Mouse (Mus musculus): ENCODE data around the gene Maml3. TPM values are rescaled to one million over a fixed set of nuclear protein-coding genes. Genes with fewer than 3 reads are reported as not detected.

The Maml3 gene
- polyA plus RNA-seq, 1 experiment from 2014 or later = 5.2 TPM

GRCm38 (mm10) chr3:51889776-51890175 is 215.1 kb downstream of the Maml3 start:
- peak; percentile 79 for ATAC-seq
- Histone ChIP-seq H3K27me3 (replicated peaks; ENCODE audit: control insufficient read depth, insufficient read depth, low read length) (no peaks in the 10 kb centered on the region), H3K36me3 (ENCODE audit: control insufficient read depth, insufficient read depth, low read length) (no peaks in the 10 kb centered on the region), H3K9me3 (ENCODE audit: control insufficient read depth, low read length) (no peaks in the 10 kb centered on the region), H3K4me3 (ENCODE audit: low read length) (no peak overlapping the region), H3K9ac (ENCODE audit: low read depth, low read length) (peak overlapping the region; percentile 36), H3K4me1 (ENCODE audit: control insufficient read depth, insufficient read depth, low read depth, low read length) (peaks cover 27% of the 10 kb centered on the region), H3K4me2 (ENCODE audit: low read length) (no peak overlapping the region), H3K27ac (ENCODE audit: low read depth, low read length) (peak overlapping the region; percentile 88)
- 25% methylated on average over 5 of the region's 5 CpGs for WGBS

- Histone ChIP-seq H3K4me2 (ENCODE audit: low read length) (peak overlapping the region; percentile 51), H3K9ac (ENCODE audit: low read depth, low read length) (peak overlapping the region; percentile 55), H3K36me3 (ENCODE audit: control insufficient read depth, insufficient read depth, low read length) (no peaks in the 10 kb centered on the region), H3K9me3 (ENCODE audit: control insufficient read depth, low read length) (no peaks in the 10 kb centered on the region), H3K4me1 (ENCODE audit: control insufficient read depth, insufficient read depth, low read depth, low read length) (peaks cover 27% of the 10 kb centered on the region), H3K27me3 (replicated peaks; ENCODE audit: control insufficient read depth, insufficient read depth, low read length) (no peaks in the 10 kb centered on the region), H3K4me3 (ENCODE audit: low read length) (0 out of 2 replicates have a peak overlapping the region, but pooled peaks have one; percentile 13), H3K27ac (ENCODE audit: low read depth, low read length) (peak overlapping the region; percentile 88)
- ATAC-seq = peak; percentile 79
- WGBS = 6% methylated on average over 19 of the region's 20 CpGs
Measured at GRCm38 (mm10) chr3:51888662-51889433, 216.0 kb downstream of the Maml3 start.

- H3K9me3 ChIP-seq (ENCODE audit: control insufficient read depth, low read length) = no peaks in the 10 kb centered on the region
- H3K36me3 ChIP-seq (ENCODE audit: control insufficient read depth, insufficient read depth, low read length) = no peaks in the 10 kb centered on the region
- H3K4me2 ChIP-seq (ENCODE audit: low read length) = peak overlapping the region; percentile 51
- peaks cover 27% of the 10 kb centered on the region for H3K4me1 ChIP-seq (ENCODE audit: control insufficient read depth, insufficient read depth, low read depth, low read length)
- peak; percentile 38; the same call in 1 of the 2 replicates for ATAC-seq
- H3K9ac ChIP-seq (ENCODE audit: low read depth, low read length) = peak overlapping the region; percentile 55
- peak overlapping the region; percentile 88 for H3K27ac ChIP-seq (ENCODE audit: low read depth, low read length)
- H3K4me3 ChIP-seq (ENCODE audit: low read length) = 0 out of 2 replicates have a peak overlapping the region, but pooled peaks have one; percentile 13
- WGBS = 4% methylated on average over 7 of the region's 8 CpGs
- H3K27me3 ChIP-seq (replicated peaks; ENCODE audit: control insufficient read depth, insufficient read depth, low read length) = no peaks in the 10 kb centered on the region
Measured at GRCm38 (mm10) chr3:51888295-51888661, 216.6 kb downstream of the Maml3 start.

GRCm38 (mm10) chr3:51885920-51886319 is 219.0 kb downstream of the Maml3 start:
- no peaks in the 10 kb centered on the region for H3K36me3 ChIP-seq (ENCODE audit: control insufficient read depth, insufficient read depth, low read length)
- 71% methylated on average over 5 of the region's 5 CpGs for WGBS
- no peak overlapping the region for H3K9ac ChIP-seq (ENCODE audit: low read depth, low read length)
- no peaks in the 10 kb centered on the region for H3K9me3 ChIP-seq (ENCODE audit: control insufficient read depth, low read length)
- peaks cover 28% of the 10 kb centered on the region for H3K4me1 ChIP-seq (ENCODE audit: control insufficient read depth, insufficient read depth, low read depth, low read length)
- H3K4me3 ChIP-seq (ENCODE audit: low read length) = no peak overlapping the region
- H3K4me2 ChIP-seq (ENCODE audit: low read length) = no peak overlapping the region
- H3K27ac ChIP-seq (ENCODE audit: low read depth, low read length) = no peak overlapping the region
- no peaks in the 10 kb centered on the region for H3K27me3 ChIP-seq (replicated peaks; ENCODE audit: control insufficient read depth, insufficient read depth, low read length)
- no peak for ATAC-seq

- ATAC-seq = no peak
- WGBS = 83% methylated on average over 5 of the region's 5 CpGs
- no peak overlapping the region for H3K27ac ChIP-seq (ENCODE audit: low read depth, low read length)
- H3K9ac ChIP-seq (ENCODE audit: low read depth, low read length) = no peak overlapping the region
- H3K4me1 ChIP-seq (ENCODE audit: control insufficient read depth, insufficient read depth, low read depth, low read length) = peaks cover 31% of the 10 kb centered on the region
- no peaks in the 10 kb centered on the region for H3K36me3 ChIP-seq (ENCODE audit: control insufficient read depth, insufficient read depth, low read length)
- no peak overlapping the region for H3K4me3 ChIP-seq (ENCODE audit: low read length)
- H3K27me3 ChIP-seq (replicated peaks; ENCODE audit: control insufficient read depth, insufficient read depth, low read length) = no peaks in the 10 kb centered on the region
- H3K4me2 ChIP-seq (ENCODE audit: low read length) = no peak overlapping the region
- no peaks in the 10 kb centered on the region for H3K9me3 ChIP-seq (ENCODE audit: control insufficient read depth, low read length)
Measured at GRCm38 (mm10) chr3:51885487-51885886, 219.4 kb downstream of the Maml3 start.

- no peaks in the 10 kb centered on the region for H3K27me3 ChIP-seq (replicated peaks; ENCODE audit: control insufficient read depth, insufficient read depth, low read length)
- ATAC-seq = no peak
- peaks cover 11% of the 10 kb centered on the region for H3K4me1 ChIP-seq (ENCODE audit: control insufficient read depth, insufficient read depth, low read depth, low read length)
- no peak overlapping the region for H3K9ac ChIP-seq (ENCODE audit: low read depth, low read length)
- no peak overlapping the region for H3K4me2 ChIP-seq (ENCODE audit: low read length)
- no peak overlapping the region for H3K27ac ChIP-seq (ENCODE audit: low read depth, low read length)
- no peaks in the 10 kb centered on the region for H3K36me3 ChIP-seq (ENCODE audit: control insufficient read depth, insufficient read depth, low read length)
- WGBS = 71% methylated on average over 10 of the region's 10 CpGs
- no peaks in the 10 kb centered on the region for H3K9me3 ChIP-seq (ENCODE audit: control insufficient read depth, low read length)
- no peak overlapping the region for H3K4me3 ChIP-seq (ENCODE audit: low read length)
Measured at GRCm38 (mm10) chr3:51881981-51882380, 222.9 kb downstream of the Maml3 start.

GRCm38 (mm10) chr3:51881393-51881792 is 223.5 kb downstream of the Maml3 start:
- Histone ChIP-seq H3K36me3 (ENCODE audit: control insufficient read depth, insufficient read depth, low read length) (no peaks in the 10 kb centered on the region), H3K4me1 (ENCODE audit: control insufficient read depth, insufficient read depth, low read depth, low read length) (peaks cover 11% of the 10 kb centered on the region), H3K27ac (ENCODE audit: low read depth, low read length) (no peak overlapping the region), H3K9ac (ENCODE audit: low read depth, low read length) (no peak overlapping the region), H3K9me3 (ENCODE audit: control insufficient read depth, low read length) (no peaks in the 10 kb centered on the region), H3K4me2 (ENCODE audit: low read length) (no peak overlapping the region), H3K27me3 (replicated peaks; ENCODE audit: control insufficient read depth, insufficient read depth, low read length) (no peaks in the 10 kb centered on the region), H3K4me3 (ENCODE audit: low read length) (no peak overlapping the region)
- no peak for ATAC-seq
- 65% methylated on average over 2 of the region's 2 CpGs for WGBS

GRCm38 (mm10) chr3:51880506-51881036 is 224.3 kb downstream of the Maml3 start:
- Histone ChIP-seq H3K4me2 (ENCODE audit: low read length) (no peak overlapping the region), H3K4me1 (ENCODE audit: control insufficient read depth, insufficient read depth, low read depth, low read length) (peaks cover 11% of the 10 kb centered on the region), H3K27ac (ENCODE audit: low read depth, low read length) (peak overlapping the region; percentile 64), H3K9me3 (ENCODE audit: control insufficient read depth, low read length) (no peaks in the 10 kb centered on the region), H3K9ac (ENCODE audit: low read depth, low read length) (0 out of 2 replicates have a peak overlapping the region, but pooled peaks have one; percentile 17), H3K36me3 (ENCODE audit: control insufficient read depth, insufficient read depth, low read length) (no peaks in the 10 kb centered on the region), H3K27me3 (replicated peaks; ENCODE audit: control insufficient read depth, insufficient read depth, low read length) (no peaks in the 10 kb centered on the region), H3K4me3 (ENCODE audit: low read length) (no peak overlapping the region)
- no peak for ATAC-seq
- 38% methylated on average over 8 of the region's 8 CpGs for WGBS

- H3K4me3 ChIP-seq (ENCODE audit: low read length) = no peak overlapping the region
- H3K27ac ChIP-seq (ENCODE audit: low read depth, low read length) = no peak overlapping the region
- H3K27me3 ChIP-seq (replicated peaks; ENCODE audit: control insufficient read depth, insufficient read depth, low read length) = no peaks in the 10 kb centered on the region
- H3K4me1 ChIP-seq (ENCODE audit: control insufficient read depth, insufficient read depth, low read depth, low read length) = peaks cover 11% of the 10 kb centered on the region
- no peak overlapping the region for H3K9ac ChIP-seq (ENCODE audit: low read depth, low read length)
- no peak overlapping the region for H3K4me2 ChIP-seq (ENCODE audit: low read length)
- no peak for ATAC-seq
- 69% methylated on average over 11 of the region's 11 CpGs for WGBS
- H3K9me3 ChIP-seq (ENCODE audit: control insufficient read depth, low read length) = no peaks in the 10 kb centered on the region
- H3K36me3 ChIP-seq (ENCODE audit: control insufficient read depth, insufficient read depth, low read length) = no peaks in the 10 kb centered on the region
Measured at GRCm38 (mm10) chr3:51879211-51879610, 225.7 kb downstream of the Maml3 start.
